Mouse (Mus musculus): ENCODE data around the gene Ddx54. TPM values are rescaled to one million over a fixed set of nuclear protein-coding genes. Genes with fewer than 3 reads are reported as not detected.

Ddx54 gene
- polyA plus RNA-seq, 1 experiment from 2014 or later: 19.9 TPM

- 7% methylated on average over 17 of the region's 17 CpGs for WGBS
- peaks cover 20% of the 10 kb centered on the region for H3K36me3 ChIP-seq (ENCODE audit: control insufficient read depth, insufficient read depth)
- ATAC-seq: peak; percentile 41
- TF ChIP-seq CTCF (IDR thresholded peaks at IDR 0.05; ENCODE audit: low read depth): no peak
- peaks cover 9% of the 10 kb centered on the region for H3K4me1 ChIP-seq (replicated peaks; ENCODE audit: control insufficient read depth, insufficient read depth, low read length)
- H3K9ac ChIP-seq (ENCODE audit: low read depth, low read length): peak overlapping the region; percentile 27; the same call in 1 of the 2 replicates
- peak overlapping the region; percentile 91 for H3K4me2 ChIP-seq (replicated peaks; ENCODE audit: low read depth)
- no peaks in the 10 kb centered on the region for H3K27me3 ChIP-seq (replicated peaks; ENCODE audit: control insufficient read depth, insufficient read depth, low read length)
- peak overlapping the region; percentile 88 for H3K27ac ChIP-seq (ENCODE audit: low read depth, low read length)
- H3K4me3 ChIP-seq (ENCODE audit: low read depth, low read length): peak overlapping the region; percentile 84
- no peaks in the 10 kb centered on the region for H3K9me3 ChIP-seq (ENCODE audit: control insufficient read depth)
Observed at GRCm38 (mm10) chr5:120586741-120587615, 25.6 kb upstream of the Ddx54 start.

- Histone ChIP-seq H3K9ac (ENCODE audit: low read depth, low read length) (peak overlapping the region; percentile 71), H3K4me1 (replicated peaks; ENCODE audit: control insufficient read depth, insufficient read depth, low read length) (peaks cover 9% of the 10 kb centered on the region), H3K36me3 (ENCODE audit: control insufficient read depth, insufficient read depth) (peaks cover 17% of the 10 kb centered on the region; the same call in 1 of the 2 replicates), H3K4me2 (replicated peaks; ENCODE audit: low read depth) (peak overlapping the region; percentile 91), H3K27me3 (replicated peaks; ENCODE audit: control insufficient read depth, insufficient read depth, low read length) (no peaks in the 10 kb centered on the region), H3K4me3 (ENCODE audit: low read depth, low read length) (peak overlapping the region; percentile 84), H3K27ac (ENCODE audit: low read depth, low read length) (peak overlapping the region; percentile 88), H3K9me3 (ENCODE audit: control insufficient read depth) (no peaks in the 10 kb centered on the region)
- TF ChIP-seq CTCF (IDR thresholded peaks at IDR 0.05; ENCODE audit: low read depth): no peak
- WGBS: 12% methylated on average over 9 of the region's 9 CpGs
- ATAC-seq: no peak
Observed at GRCm38 (mm10) chr5:120587616-120587926, 25.0 kb upstream of the Ddx54 start.

GRCm38 (mm10) chr5:120587940-120588568 is 24.5 kb upstream of the Ddx54 start:
- peaks cover 14% of the 10 kb centered on the region; the same call in 1 of the 2 replicates for H3K36me3 ChIP-seq (ENCODE audit: control insufficient read depth, insufficient read depth)
- WGBS: 1% methylated on average over 29 of the region's 29 CpGs
- H3K27me3 ChIP-seq (replicated peaks; ENCODE audit: control insufficient read depth, insufficient read depth, low read length): no peaks in the 10 kb centered on the region
- TF ChIP-seq CTCF (IDR thresholded peaks at IDR 0.05; ENCODE audit: low read depth): no peak
- ATAC-seq: no peak
- peak overlapping the region; percentile 84 for H3K4me3 ChIP-seq (ENCODE audit: low read depth, low read length)
- peak overlapping the region; percentile 91 for H3K4me2 ChIP-seq (replicated peaks; ENCODE audit: low read depth)
- H3K4me1 ChIP-seq (replicated peaks; ENCODE audit: control insufficient read depth, insufficient read depth, low read length): peaks cover 9% of the 10 kb centered on the region
- peak overlapping the region; percentile 71 for H3K9ac ChIP-seq (ENCODE audit: low read depth, low read length)
- no peaks in the 10 kb centered on the region for H3K9me3 ChIP-seq (ENCODE audit: control insufficient read depth)
- H3K27ac ChIP-seq (ENCODE audit: low read depth, low read length): peak overlapping the region; percentile 88

- no peaks in the 10 kb centered on the region for H3K9me3 ChIP-seq (ENCODE audit: control insufficient read depth)
- WGBS: under 1% methylated on average over 35 of the region's 35 CpGs
- peaks cover 8% of the 10 kb centered on the region; the same call in 1 of the 2 replicates for H3K36me3 ChIP-seq (ENCODE audit: control insufficient read depth, insufficient read depth)
- H3K27ac ChIP-seq (ENCODE audit: low read depth, low read length): peak within 1 kb of the TSS; percentile 88
- ATAC-seq: peak; percentile 94
- peak; percentile 42; the same call in 1 of the 2 replicates for TF ChIP-seq CTCF (IDR thresholded peaks at IDR 0.05; ENCODE audit: low read depth)
- no peaks in the 10 kb centered on the region for H3K27me3 ChIP-seq (replicated peaks; ENCODE audit: control insufficient read depth, insufficient read depth, low read length)
- H3K4me3 ChIP-seq (ENCODE audit: low read depth, low read length): peak within 1 kb of the TSS; percentile 84
- H3K4me1 ChIP-seq (replicated peaks; ENCODE audit: control insufficient read depth, insufficient read depth, low read length): peaks cover 9% of the 10 kb centered on the region
- peak within 1 kb of the TSS; percentile 71 for H3K9ac ChIP-seq (ENCODE audit: low read depth, low read length)
- H3K4me2 ChIP-seq (replicated peaks; ENCODE audit: low read depth): peak within 1 kb of the TSS; percentile 91
Observed at GRCm38 (mm10) chr5:120588569-120589094, 23.9 kb upstream of the Ddx54 start, which contains the start of the genes Tpcn1 and Iqcd. Gene Tpcn1 (minus strand): TSS chr5:120588673. Gene Iqcd (plus strand): TSS chr5:120589016.

GRCm38 (mm10) chr5:120590356-120591010 is 22.1 kb upstream of the Ddx54 start:
- H3K36me3 ChIP-seq (ENCODE audit: control insufficient read depth, insufficient read depth): no peaks in the 10 kb centered on the region
- peak; percentile 76 for TF ChIP-seq CTCF (IDR thresholded peaks at IDR 0.05; ENCODE audit: low read depth)
- ATAC-seq: no peak
- H3K4me2 ChIP-seq (replicated peaks; ENCODE audit: low read depth): no peak overlapping the region
- H3K27ac ChIP-seq (ENCODE audit: low read depth, low read length): no peak overlapping the region
- 66% methylated on average over 16 of the region's 16 CpGs for WGBS
- no peak overlapping the region for H3K9ac ChIP-seq (ENCODE audit: low read depth, low read length)
- H3K27me3 ChIP-seq (replicated peaks; ENCODE audit: control insufficient read depth, insufficient read depth, low read length): no peaks in the 10 kb centered on the region
- peaks cover 8% of the 10 kb centered on the region for H3K4me1 ChIP-seq (replicated peaks; ENCODE audit: control insufficient read depth, insufficient read depth, low read length)
- H3K9me3 ChIP-seq (ENCODE audit: control insufficient read depth): no peaks in the 10 kb centered on the region
- H3K4me3 ChIP-seq (ENCODE audit: low read depth, low read length): no peak overlapping the region
